Mouse (Mus musculus) natural killer cell, adult 2 months (primary cell): ENCODE measurements around the gene Asb2.

ENCODE experiments used
- DNase-seq, 2 experiments: peaks; one replicate each; pipeline ENCODE4 v3.0.0; 2022; ENCODE audit warnings: low spot score in 2 of 2

Asb2 gene

GRCm38 (mm10) chr12:103355746-103356414 lies at the start of gene Asb2:
Gene Asb2 (minus strand): TSS chr12:103356001.
- no peak for DNase-seq

- DNase-seq: no peak
Measured at GRCm38 (mm10) chr12:103404131-103404530, 48.3 kb upstream of the Asb2 start.

GRCm38 (mm10) chr12:103396751-103397150 lies 41.0 kb upstream of the Asb2 start:
- no peak for DNase-seq

- no peak for DNase-seq
Measured at GRCm38 (mm10) chr12:103395486-103396275, 39.9 kb upstream of the Asb2 start.

- no peak for DNase-seq
Measured at GRCm38 (mm10) chr12:103393528-103393927, 37.7 kb upstream of the Asb2 start.

- DNase-seq: no peak
Measured at GRCm38 (mm10) chr12:103391098-103391497, 35.3 kb upstream of the Asb2 start.

- no peak for DNase-seq
Measured at GRCm38 (mm10) chr12:103389982-103390381, 34.2 kb upstream of the Asb2 start.

- no peak for DNase-seq
Measured at GRCm38 (mm10) chr12:103389348-103389727, 33.5 kb upstream of the Asb2 start.

GRCm38 (mm10) chr12:103388505-103389347 lies 32.9 kb upstream of the Asb2 start, which contains the start of gene Otub2:
Gene Otub2 (plus strand): TSS chr12:103388682.
- peak; percentile 91 to 94 for DNase-seq

GRCm38 (mm10) chr12:103380226-103380625 lies 24.4 kb upstream of the Asb2 start:
- no peak for DNase-seq

- DNase-seq: no peak
Measured at GRCm38 (mm10) chr12:103376774-103377173, 21.0 kb upstream of the Asb2 start.

- DNase-seq: no peak
Measured at GRCm38 (mm10) chr12:103376124-103376523, 20.3 kb upstream of the Asb2 start.

GRCm38 (mm10) chr12:103373530-103374236 lies 17.9 kb upstream of the Asb2 start:
- no peak for DNase-seq

- peak; percentile 34 to 60 for DNase-seq
Measured at GRCm38 (mm10) chr12:103371711-103372110, 15.9 kb upstream of the Asb2 start.

GRCm38 (mm10) chr12:103370861-103371260 lies 15.1 kb upstream of the Asb2 start:
- DNase-seq: no peak

GRCm38 (mm10) chr12:103368777-103369176 lies 13.0 kb upstream of the Asb2 start:
- no peak for DNase-seq

- no peak for DNase-seq
Measured at GRCm38 (mm10) chr12:103368326-103368669, 12.5 kb upstream of the Asb2 start.

- peak; percentile 25 to 65 for DNase-seq
Measured at GRCm38 (mm10) chr12:103367620-103368325, 12.0 kb upstream of the Asb2 start.

GRCm38 (mm10) chr12:103367171-103367570 lies 11.4 kb upstream of the Asb2 start:
- no peak for DNase-seq

- DNase-seq: no peak
Measured at GRCm38 (mm10) chr12:103362336-103362735, 6.5 kb upstream of the Asb2 start.
